In genomic region chr19:17812661-17813060, GRCm38 (mm10) we compare ENCODE assay signal across 28 mouse cellular contexts. TPM values are rescaled to one million over a fixed set of nuclear protein-coding genes. Genes with fewer than 3 reads are reported as not detected.
A peak's percentile ranks its signal among the peaks of the same experiment; 100 is the strongest.
DNase-seq lines count a peak whose midpoint lies in the region; ATAC-seq and TF ChIP-seq lines count a peak whose summit lies in the region.
"Had no signal": no experiment of that assay in that cellular context is flagged by ENCODE, and none has a peak within 500 bp of the region (broad histone marks: within the 10 kb centered on the region; RNA-seq: fewer than 3 reads in every experiment).

No protein-coding gene starts in this region.

- H3K4me1 ChIP-seq in testis, adult 2 months (ENCODE audit: control insufficient read depth, insufficient read depth, low read length) = no peaks in the 10 kb centered on the region
- peaks cover 15% of the 10 kb centered on the region for H3K4me1 ChIP-seq in intestine, embryonic 15.5 days (replicated peaks)
- H3K4me1 ChIP-seq: embryonic facial prominence, embryonic 12.5 days; heart, embryonic 10.5 days had no signal

- no peak for TF ChIP-seq CTCF in testis, adult 2 months (IDR thresholded peaks at IDR 0.05; ENCODE audit: control insufficient read depth, insufficient read depth, insufficient replicate concordance, low read depth, low read length)

- H3K27ac ChIP-seq in testis, adult 2 months (ENCODE audit: control insufficient read depth, insufficient read depth, low read depth, low read length) = peak overlapping the region; percentile 39
- H3K27ac ChIP-seq in intestine, embryonic 15.5 days = 0 out of 2 replicates have a peak overlapping the region, but pooled peaks have one; percentile 36
- H3K27ac ChIP-seq: embryonic facial prominence, embryonic 12.5 days; embryonic facial prominence, embryonic 15.5 days; heart, adult 2 months; heart, embryonic 10.5 days; heart, embryonic 13.5 days; hindbrain, embryonic 14.5 days; hindbrain, postnatal 0 days had no signal

- H3K9me3 ChIP-seq in intestine, embryonic 15.5 days = no peaks in the 10 kb centered on the region
- H3K9me3 ChIP-seq: embryonic facial prominence, embryonic 12.5 days; embryonic facial prominence, embryonic 15.5 days; heart, embryonic 10.5 days; heart, embryonic 13.5 days had no signal

- DNase-seq in testis, postnatal 14 days (ENCODE audit: low spot score) = no peak
- DNase-seq in retina, embryonic 14.5 days (ENCODE audit: low spot score) = peak; percentile 53
- DNase-seq in natural killer cell, adult 2 months (ENCODE audit: low spot score in 2 of 2) = no peak
- no peak for DNase-seq in kidney, postnatal 10 days
- DNase-seq: adrenal gland, postnatal 10 days; adrenal gland, postnatal 36 days; cerebellum, adult 11 months; cerebellum, adult 2 months; cerebellum, adult 9-11 months; cerebellum, postnatal 25 days; forebrain, postnatal 0 days; gastrocnemius, postnatal 10 days; gastrocnemius, postnatal 36 days; heart, adult 2 months; heart, postnatal 14 days; heart, postnatal 4 days had no signal

- H3K9ac ChIP-seq in intestine, embryonic 15.5 days = no peak overlapping the region
- H3K9ac ChIP-seq: embryonic facial prominence, embryonic 12.5 days; embryonic facial prominence, embryonic 15.5 days; forebrain, postnatal 0 days; heart, embryonic 13.5 days; hindbrain, embryonic 14.5 days had no signal

- no peak overlapping the region for H3K4me3 ChIP-seq in testis, adult 2 months (ENCODE audit: control insufficient read depth, low read depth, low read length)
- no peak overlapping the region for H3K4me3 ChIP-seq in intestine, embryonic 15.5 days (replicated peaks)
- H3K4me3 ChIP-seq: embryonic facial prominence, embryonic 12.5 days; embryonic facial prominence, embryonic 15.5 days; heart, adult 2 months; heart, embryonic 10.5 days; heart, embryonic 13.5 days had no signal

- no peaks in the 10 kb centered on the region for H3K27me3 ChIP-seq in testis, adult 2 months (ENCODE audit: control insufficient read depth, insufficient read depth, low read length)
- H3K27me3 ChIP-seq in intestine, embryonic 15.5 days (replicated peaks) = no peaks in the 10 kb centered on the region
- H3K27me3 ChIP-seq: embryonic facial prominence, embryonic 12.5 days; embryonic facial prominence, embryonic 15.5 days; heart, embryonic 13.5 days had no signal

- ATAC-seq in intestine, embryonic 15.5 days = no peak
- ATAC-seq: activated CD4-positive, CD25-positive, alpha-beta regulatory T cell, adult 4 months; CD4-positive, CD25-positive, alpha-beta regulatory T cell, adult 4 months; forebrain, embryonic 14.5 days; forebrain, postnatal 0 days; hindbrain, postnatal 0 days had no signal

- no peaks in the 10 kb centered on the region for H3K36me3 ChIP-seq in testis, adult 2 months (ENCODE audit: control insufficient read depth, insufficient read depth, low read length)
- H3K36me3 ChIP-seq in intestine, embryonic 15.5 days = no peaks in the 10 kb centered on the region
- H3K36me3 ChIP-seq: embryonic facial prominence, embryonic 12.5 days; embryonic facial prominence, embryonic 15.5 days; heart, embryonic 10.5 days; heart, embryonic 13.5 days had no signal

- no peak for TF ChIP-seq POLR2A in testis, adult 2 months (IDR thresholded peaks at IDR 0.05; ENCODE audit: control insufficient read depth, low read depth, low read length)

- no peak overlapping the region; the same call in 1 of the 2 replicates for H3K4me2 ChIP-seq in intestine, embryonic 15.5 days (replicated peaks)
- H3K4me2 ChIP-seq: embryonic facial prominence, embryonic 12.5 days; embryonic facial prominence, embryonic 15.5 days; heart, embryonic 13.5 days; hindbrain, embryonic 14.5 days had no signal

- WGBS in intestine, embryonic 15.5 days = 37% methylated on average over 7 of the region's 7 CpGs

RNA-seq across cellular contexts. Expression of gene Pcsk5, which starts 24.8 kb away (rescaled TPM):
- 0.81 and 0.88 TPM in 2 replicates for polyA plus RNA-seq in testis, adult 2 months (2012; rRNA removed)
- 29.8 and 35.4 TPM in 2 replicates for polyA plus RNA-seq in intestine, embryonic 15.5 days (2015; fragmentation: Nextera tagmentation; extraction: Ambion mirVana)
- polyA plus RNA-seq: activated CD4-positive, CD25-positive, alpha-beta regulatory T cell, adult 4 months; C2C12; CD4-positive, CD25-positive, alpha-beta regulatory T cell, adult 4 months had no signal

Comparison
In these comparisons a context has a peak if more than half of its experiments do, and no peak if none do; other contexts are left out.
1. RNA of gene Pcsk5, which starts 24.8 kb away (polyA plus RNA-seq): 29.8 to 35.4 TPM in intestine, embryonic 15.5 days; 0.81 to 0.88 TPM in testis, adult 2 months; every median in the first group is over 10 times any median in the second.